Mouse (Mus musculus): ENCODE data around the gene Lilr4b. TPM values are rescaled to one million over a fixed set of nuclear protein-coding genes. Genes with fewer than 3 reads are reported as not detected.
"Not testable (repeated sequence)": the region's sequence is repeated elsewhere in the genome, so short reads cannot be mapped to it uniquely, and the experiment has no call there.

The Lilr4b gene
- polyA plus RNA-seq, 1 experiment from 2014 or later: 11.4 TPM

DNA sequence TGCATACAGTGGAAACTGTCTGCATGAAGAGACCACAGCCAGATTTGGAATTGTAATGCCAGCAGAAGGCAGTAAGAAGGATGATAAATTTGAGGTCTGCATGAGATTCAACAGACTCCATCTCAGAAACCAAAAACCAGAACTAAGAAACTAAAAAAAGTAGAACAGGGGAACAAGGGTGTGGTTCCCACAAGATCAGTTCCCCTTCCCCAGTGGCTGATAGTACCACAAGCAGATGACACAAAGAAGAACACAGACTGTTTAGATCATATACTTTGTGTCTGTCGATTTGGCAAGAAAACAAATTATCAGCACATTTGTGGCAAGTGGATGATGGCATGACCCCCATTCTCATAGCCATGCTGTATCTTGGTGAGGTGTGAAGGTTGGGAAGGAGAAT is 24.7 kb upstream of the Lilr4b start:
- Histone ChIP-seq H3K4me2 (replicated peaks; ENCODE audit: low read depth, low read length) (no peak overlapping the region), H3K4me3 (ENCODE audit: low read depth, low read length) (no peak overlapping the region), H3K9ac (replicated peaks; ENCODE audit: low read depth) (no peak overlapping the region), H3K36me3 (ENCODE audit: insufficient read depth, low read length) (no peaks in the 10 kb centered on the region), H3K4me1 (ENCODE audit: insufficient read depth, low read depth, low read length) (no peaks in the 10 kb centered on the region), H3K27ac (ENCODE audit: low read length) (no peak overlapping the region), H3K27me3 (replicated peaks; ENCODE audit: insufficient read depth, low read length) (no peaks in the 10 kb centered on the region), H3K9me3 (ENCODE audit: low read length) (no peaks in the 10 kb centered on the region)
- ATAC-seq: no peak
- peak; percentile 23 for DNase-seq (ENCODE audit: low spot score)
- WGBS: 84% methylated on average over 1 of the region's 1 CpGs
- TF ChIP-seq EP300 (IDR thresholded peaks at IDR 0.05) (no peak), CTCF (IDR thresholded peaks at IDR 0.05) (no peak)

DNA sequence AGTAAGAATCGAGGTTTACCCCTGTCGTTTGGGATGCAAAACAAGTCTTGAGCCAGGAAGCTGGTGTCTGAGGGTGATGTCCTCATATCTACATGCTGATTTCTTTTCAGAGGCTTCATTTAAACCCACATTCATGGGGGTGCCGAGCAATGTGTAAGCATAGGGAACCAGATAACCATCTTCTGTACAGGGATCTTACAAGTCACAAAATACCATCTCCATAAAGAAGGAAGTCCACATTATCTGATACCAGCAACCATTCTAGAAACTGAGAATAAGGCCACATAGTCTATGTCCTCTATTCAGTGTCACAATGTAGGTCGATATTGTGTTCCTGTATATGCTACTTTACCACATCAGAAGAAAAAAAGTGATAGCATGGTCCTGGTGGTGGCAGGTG is 24.1 kb upstream of the Lilr4b start:
- Histone ChIP-seq H3K36me3 (ENCODE audit: insufficient read depth, low read length) (no peaks in the 10 kb centered on the region), H3K9ac (replicated peaks; ENCODE audit: low read depth) (no peak overlapping the region), H3K9me3 (ENCODE audit: low read length) (no peaks in the 10 kb centered on the region), H3K4me3 (ENCODE audit: low read depth, low read length) (no peak overlapping the region), H3K4me2 (replicated peaks; ENCODE audit: low read depth, low read length) (no peak overlapping the region), H3K27ac (ENCODE audit: low read length) (no peak overlapping the region), H3K4me1 (ENCODE audit: insufficient read depth, low read depth, low read length) (no peaks in the 10 kb centered on the region), H3K27me3 (replicated peaks; ENCODE audit: insufficient read depth, low read length) (no peaks in the 10 kb centered on the region)
- ATAC-seq (no peak), DNase-seq (ENCODE audit: low spot score) (no peak)
- WGBS: 64% methylated on average over 4 of the region's 4 CpGs
- no peak for TF ChIP-seq CTCF (IDR thresholded peaks at IDR 0.05)
- TF ChIP-seq EP300 (IDR thresholded peaks at IDR 0.05): no peak

DNA sequence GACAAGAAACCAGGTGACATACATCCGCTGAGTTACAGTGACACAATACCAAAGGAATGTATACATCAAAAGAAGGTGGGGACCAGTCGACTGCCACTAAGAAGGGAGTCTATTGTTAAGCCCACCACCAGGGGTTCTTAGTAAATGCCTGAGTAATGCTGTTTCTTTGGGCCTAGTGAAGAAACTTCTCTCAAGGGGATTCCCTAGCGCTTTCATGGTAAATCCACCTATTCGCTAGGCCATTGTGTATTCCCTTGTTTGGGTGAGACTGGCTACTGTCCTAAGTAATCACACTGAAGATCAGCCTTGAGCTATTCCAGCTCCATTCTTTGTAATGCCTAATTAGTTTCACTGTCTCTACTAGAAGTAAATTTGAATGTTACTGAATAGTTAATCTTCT is 16.6 kb upstream of the Lilr4b start:
- not testable (repeated sequence) for H3K4me3 ChIP-seq (ENCODE audit: low read depth, low read length); H3K27ac ChIP-seq (ENCODE audit: low read length); H3K36me3 ChIP-seq (ENCODE audit: insufficient read depth, low read length); H3K27me3 ChIP-seq (replicated peaks; ENCODE audit: insufficient read depth, low read length); ATAC-seq; H3K4me1 ChIP-seq (ENCODE audit: insufficient read depth, low read depth, low read length); DNase-seq (ENCODE audit: low spot score); H3K4me2 ChIP-seq (replicated peaks; ENCODE audit: low read depth, low read length); H3K9me3 ChIP-seq (ENCODE audit: low read length); H3K9ac ChIP-seq (replicated peaks; ENCODE audit: low read depth)
- 57% methylated on average over 4 of the region's 4 CpGs for WGBS

DNA sequence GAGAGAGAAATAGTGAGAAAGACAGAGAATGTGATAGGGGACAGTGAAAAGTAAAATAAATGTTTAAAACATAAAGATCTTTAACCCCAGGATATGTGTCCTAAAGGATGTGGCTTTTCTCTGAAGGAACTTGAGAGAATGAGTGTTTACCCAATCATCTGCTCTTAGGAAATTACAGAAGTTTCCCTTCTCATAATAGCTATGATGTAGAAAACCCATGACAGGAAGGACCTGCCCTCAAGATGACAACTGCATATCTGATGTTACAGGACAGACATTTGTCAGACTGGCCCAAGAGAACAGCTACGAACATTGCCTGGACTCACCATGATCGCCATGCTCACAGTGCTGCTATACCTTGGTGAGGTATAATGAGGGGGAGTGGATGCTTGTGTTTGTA is 10.3 kb downstream of the Lilr4b start, which contains the start of gene Lilrb4a:
Gene Lilrb4a, plus strand, starts transcription at position 266 of the 400 bp plus-strand sequence.
- H3K27me3 ChIP-seq (replicated peaks; ENCODE audit: insufficient read depth, low read length); DNase-seq (ENCODE audit: low spot score); H3K36me3 ChIP-seq (ENCODE audit: insufficient read depth, low read length); H3K9ac ChIP-seq (replicated peaks; ENCODE audit: low read depth); H3K27ac ChIP-seq (ENCODE audit: low read length); H3K9me3 ChIP-seq (ENCODE audit: low read length); H3K4me2 ChIP-seq (replicated peaks; ENCODE audit: low read depth, low read length); H3K4me3 ChIP-seq (ENCODE audit: low read depth, low read length); H3K4me1 ChIP-seq (ENCODE audit: insufficient read depth, low read depth, low read length): not testable (repeated sequence)
- WGBS: no CpG with 5 or more reads among the region's 2 CpGs
- ATAC-seq: peak; percentile 48

DNA sequence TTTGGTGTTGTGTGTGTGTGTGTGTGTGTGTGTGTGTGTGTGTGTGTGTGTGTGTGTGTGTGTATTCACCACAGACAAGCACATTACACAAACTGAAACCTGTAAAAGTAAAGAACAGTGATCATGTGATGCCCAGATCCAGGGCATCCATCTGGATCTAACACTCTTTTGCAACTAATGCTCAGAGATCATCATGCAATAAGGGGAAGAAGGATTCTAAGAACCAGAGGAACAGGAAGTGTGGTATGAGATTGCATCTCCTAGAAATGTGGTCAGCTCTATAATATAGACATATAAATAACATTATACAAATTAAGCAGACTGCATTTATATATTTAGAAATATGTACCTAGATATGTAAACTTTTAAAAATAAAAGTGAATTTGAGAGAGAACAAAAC is 39.6 kb downstream of the Lilr4b start:
- Histone ChIP-seq H3K9ac (replicated peaks; ENCODE audit: low read depth) (no peak overlapping the region), H3K4me2 (replicated peaks; ENCODE audit: low read depth, low read length) (no peak overlapping the region), H3K27me3 (replicated peaks; ENCODE audit: insufficient read depth, low read length) (no peaks in the 10 kb centered on the region), H3K9me3 (ENCODE audit: low read length) (no peaks in the 10 kb centered on the region), H3K4me1 (ENCODE audit: insufficient read depth, low read depth, low read length) (no peaks in the 10 kb centered on the region), H3K27ac (ENCODE audit: low read length) (no peak overlapping the region), H3K36me3 (ENCODE audit: insufficient read depth, low read length) (no peaks in the 10 kb centered on the region), H3K4me3 (ENCODE audit: low read depth, low read length) (no peak overlapping the region)
- TF ChIP-seq EP300 (IDR thresholded peaks at IDR 0.05) (0 out of 2 replicates have a peak, but pooled peaks have one; percentile 9), CTCF (IDR thresholded peaks at IDR 0.05) (no peak)
- peak; percentile 19 for DNase-seq (ENCODE audit: low spot score)
- ATAC-seq: no peak

DNA sequence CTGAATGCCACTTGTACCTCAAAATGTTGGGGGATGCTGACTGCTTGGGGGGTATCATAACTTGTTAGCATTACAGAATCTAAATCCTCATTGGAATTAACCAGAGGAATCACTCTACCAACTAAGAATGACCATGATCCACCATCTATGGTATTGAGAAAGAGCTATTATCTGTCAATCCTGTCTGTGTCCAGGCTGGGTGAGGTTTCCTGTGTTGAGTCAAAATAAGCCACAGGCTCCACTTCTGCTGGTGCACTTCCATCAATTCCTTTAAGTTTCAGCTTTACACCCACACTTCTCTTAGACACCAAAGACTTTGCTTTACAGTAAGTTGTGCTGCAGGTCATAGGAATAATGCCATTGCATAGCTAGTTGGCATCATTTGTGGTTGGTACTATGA is 41.0 kb downstream of the Lilr4b start:
- Histone ChIP-seq H3K36me3 (ENCODE audit: insufficient read depth, low read length) (no peaks in the 10 kb centered on the region), H3K9ac (replicated peaks; ENCODE audit: low read depth) (no peak overlapping the region), H3K4me3 (ENCODE audit: low read depth, low read length) (no peak overlapping the region), H3K27me3 (replicated peaks; ENCODE audit: insufficient read depth, low read length) (no peaks in the 10 kb centered on the region), H3K27ac (ENCODE audit: low read length) (no peak overlapping the region), H3K4me1 (ENCODE audit: insufficient read depth, low read depth, low read length) (no peaks in the 10 kb centered on the region), H3K9me3 (ENCODE audit: low read length) (no peaks in the 10 kb centered on the region), H3K4me2 (replicated peaks; ENCODE audit: low read depth, low read length) (no peak overlapping the region)
- TF ChIP-seq EP300 (IDR thresholded peaks at IDR 0.05) (0 out of 2 replicates have a peak, but pooled peaks have one; percentile 19), CTCF (IDR thresholded peaks at IDR 0.05) (no peak)
- ATAC-seq (no peak), DNase-seq (ENCODE audit: low spot score) (peak; percentile 21)

DNA sequence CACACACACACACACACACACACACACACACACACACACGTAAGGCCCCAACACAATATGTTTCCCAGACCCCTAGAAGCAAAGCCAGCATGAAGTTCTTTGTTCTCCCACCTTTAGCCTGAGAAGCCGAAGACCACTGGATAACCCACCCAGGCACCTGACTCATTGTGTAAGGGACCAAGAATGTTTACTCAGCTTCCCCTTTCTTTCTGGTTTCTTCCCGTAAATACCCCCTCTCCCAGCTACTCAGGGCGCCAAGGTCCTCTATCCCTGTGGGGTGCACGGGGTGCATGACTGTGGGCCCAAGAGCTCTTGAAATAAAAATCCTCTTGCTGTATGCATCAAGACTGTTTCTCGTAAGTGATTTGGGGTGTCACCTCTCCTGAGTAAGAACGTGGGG is 45.7 kb downstream of the Lilr4b start:
- no peak overlapping the region for H3K4me2 ChIP-seq (replicated peaks; ENCODE audit: low read depth, low read length)
- H3K9me3 ChIP-seq (ENCODE audit: low read length): no peaks in the 10 kb centered on the region
- TF ChIP-seq CTCF (IDR thresholded peaks at IDR 0.05) (no peak), EP300 (IDR thresholded peaks at IDR 0.05) (no peak)
- H3K36me3 ChIP-seq (ENCODE audit: insufficient read depth, low read length): no peaks in the 10 kb centered on the region
- no peak for DNase-seq (ENCODE audit: low spot score)
- H3K4me3 ChIP-seq (ENCODE audit: low read depth, low read length): no peak overlapping the region
- ATAC-seq: no peak
- no peaks in the 10 kb centered on the region for H3K4me1 ChIP-seq (ENCODE audit: insufficient read depth, low read depth, low read length)
- H3K27ac ChIP-seq (ENCODE audit: low read length): no peak overlapping the region
- 47% methylated on average over 7 of the region's 7 CpGs for WGBS
- no peaks in the 10 kb centered on the region for H3K27me3 ChIP-seq (replicated peaks; ENCODE audit: insufficient read depth, low read length)
- no peak overlapping the region for H3K9ac ChIP-seq (replicated peaks; ENCODE audit: low read depth)

All from lung, postnatal 0 days (tissue).